Mouse (Mus musculus) c-Kit-positive CD71-negative TER-119-negative erythroid progenitor cells, embryonic 14.5 days (primary cell): ENCODE results near the gene Cd4.

Experiments
- DNase-seq: peaks from one replicate; pipeline ENCODE4 v3.0.0-alpha.2; 2013; ENCODE audit warnings: low read depth

Gene Cd4

GRCm38 (mm10) chr6:124887986-124888385, at the start of gene Cd4:
Gene Cd4 (minus strand): TSS chr6:124888221.
- DNase-seq, result no peak

GRCm38 (mm10) chr6:124937493-124937892, 49.5 kb upstream of the Cd4 start:
- DNase-seq, result no peak

GRCm38 (mm10) chr6:124936681-124937080, 48.7 kb upstream of the Cd4 start:
- no peak for DNase-seq

GRCm38 (mm10) chr6:124934670-124935069, 46.6 kb upstream of the Cd4 start:
- DNase-seq, result no peak

DNA sequence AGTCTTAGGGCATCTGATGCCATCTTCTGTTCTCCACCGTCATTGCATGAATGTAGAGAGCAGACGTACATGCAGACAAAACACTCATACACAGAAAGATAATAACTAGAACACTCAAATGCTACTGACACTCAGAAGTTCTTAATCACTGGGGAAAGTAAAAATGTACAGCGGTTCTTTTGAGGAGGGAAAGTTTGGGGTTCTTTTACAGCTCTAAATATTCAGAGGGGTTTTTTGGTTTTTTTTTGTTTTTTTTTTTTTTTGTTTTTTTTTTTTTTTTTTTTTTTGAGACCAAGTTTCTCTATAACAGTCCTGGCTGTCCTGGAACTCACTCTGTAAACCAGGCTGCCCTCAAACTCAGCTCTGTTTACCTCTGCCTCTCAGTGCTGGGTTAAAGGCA, 45.1 kb upstream of the Cd4 start:
- no peak for DNase-seq

GRCm38 (mm10) chr6:124932314-124932695, 44.3 kb upstream of the Cd4 start:
- DNase-seq, result no peak

GRCm38 (mm10) chr6:124931525-124932313, 43.7 kb upstream of the Cd4 start:
- no peak for DNase-seq

DNA sequence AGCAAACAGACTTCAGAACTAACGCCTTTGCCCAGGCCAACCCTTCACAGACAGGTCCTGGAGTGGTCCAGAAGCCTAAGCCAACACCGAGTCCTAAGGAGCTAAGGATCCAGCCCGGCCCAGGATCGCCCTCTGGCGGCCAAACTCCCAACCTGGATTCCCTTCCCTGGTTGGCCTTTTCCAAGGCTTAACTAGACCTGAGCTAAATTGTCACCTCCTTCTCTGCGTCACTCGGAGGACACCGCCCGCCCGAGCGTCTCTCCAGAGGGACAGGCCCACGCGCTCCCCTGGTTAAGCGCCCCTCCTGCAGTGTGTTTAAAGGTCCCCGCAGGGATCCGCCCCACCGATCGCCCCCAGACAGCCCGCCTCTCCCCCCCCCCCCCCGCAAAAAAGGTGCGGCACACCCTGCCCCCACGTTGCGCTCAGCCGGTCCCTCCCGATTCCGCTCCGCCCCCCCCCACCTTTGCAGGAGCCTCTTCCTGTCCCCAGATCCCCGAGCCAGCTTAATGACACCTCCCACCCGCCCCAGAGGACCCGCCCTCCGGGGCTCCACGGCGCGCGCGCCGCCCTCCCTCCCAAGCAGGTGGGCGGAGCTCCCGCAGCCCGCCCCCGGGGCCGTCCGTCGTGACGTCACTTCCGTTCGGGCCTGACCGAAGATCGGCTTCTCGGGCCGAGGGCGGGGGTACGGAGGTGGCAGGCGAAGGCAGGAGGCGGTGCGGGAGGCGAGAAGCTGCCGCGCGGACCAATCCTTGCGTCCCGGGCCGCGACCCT, 42.9 kb upstream of the Cd4 start, which contains the start of gene Mlf2:
Mlf2 (plus strand) TSS at position 633 of the 771 bp plus-strand sequence.
- DNase-seq, result peak; percentile 96

DNA sequence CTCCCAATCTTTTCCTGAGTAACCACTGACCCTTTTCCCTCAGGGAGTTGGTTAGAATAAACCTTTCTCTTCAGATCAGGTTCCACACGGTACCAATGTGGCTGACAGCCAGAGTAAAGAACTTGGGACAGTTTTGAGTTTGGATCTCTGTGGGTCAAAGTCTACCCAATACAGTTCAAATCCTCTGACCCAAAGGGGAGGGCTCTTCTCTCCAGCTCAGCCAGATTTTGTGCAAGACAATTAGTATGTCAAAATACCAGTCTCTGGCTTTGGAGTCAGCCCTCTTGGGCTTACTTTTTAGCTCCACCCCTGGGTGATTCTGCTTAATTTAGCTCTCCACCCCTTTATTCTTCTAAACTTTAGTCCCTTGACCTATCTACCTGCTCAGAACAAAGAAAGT, 42.2 kb upstream of the Cd4 start:
- DNase-seq, result no peak

DNA sequence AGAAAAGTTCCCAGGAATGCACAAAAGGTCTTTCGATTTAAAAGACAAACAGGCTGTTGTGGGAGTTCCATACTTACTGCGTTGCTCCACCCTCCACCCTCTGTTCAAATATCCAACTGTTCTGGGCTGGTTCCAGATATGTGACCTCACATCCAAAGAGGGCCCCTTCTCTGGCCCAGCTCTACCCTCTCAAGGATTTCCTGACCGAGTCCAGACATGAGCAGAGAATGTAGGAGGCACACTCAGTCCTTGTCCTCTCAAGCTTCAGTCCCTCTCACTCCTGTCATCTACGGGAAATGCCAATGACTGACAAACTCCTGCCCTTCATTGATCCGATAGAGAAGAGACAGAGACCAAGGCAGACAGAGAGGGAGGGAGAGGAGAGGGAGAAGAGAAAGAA, 37.9 kb upstream of the Cd4 start:
- no peak for DNase-seq

DNA sequence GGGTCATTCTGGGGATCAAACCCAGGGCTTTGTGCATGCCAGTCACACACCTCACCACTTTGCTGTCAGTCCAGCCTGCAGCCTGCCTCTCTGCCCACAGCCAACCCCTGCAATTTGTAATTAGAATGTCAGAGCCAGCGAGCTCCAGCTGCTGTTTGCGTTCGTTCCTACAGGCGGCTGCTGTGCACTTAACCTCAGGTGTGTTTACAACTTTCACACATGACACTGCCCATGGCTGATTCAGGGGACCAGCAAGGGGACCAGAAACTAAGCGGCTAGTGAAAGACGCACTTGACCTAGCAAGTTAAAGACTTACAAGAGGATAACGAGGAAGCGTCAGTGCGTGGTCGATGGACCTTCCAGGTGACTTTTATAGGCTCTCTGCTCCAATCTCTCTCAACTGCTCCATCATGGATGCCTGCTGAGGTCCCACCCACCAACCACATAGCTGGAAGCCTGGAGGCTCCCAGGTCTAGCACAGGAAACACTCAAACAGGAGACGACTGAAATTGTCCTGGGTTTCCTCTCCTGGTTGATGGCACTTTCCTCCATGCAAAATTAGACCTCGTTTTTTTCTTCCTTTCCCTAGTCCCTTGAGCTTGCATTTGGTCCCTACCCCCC, 37.3 kb upstream of the Cd4 start:
- DNase-seq, result no peak

DNA sequence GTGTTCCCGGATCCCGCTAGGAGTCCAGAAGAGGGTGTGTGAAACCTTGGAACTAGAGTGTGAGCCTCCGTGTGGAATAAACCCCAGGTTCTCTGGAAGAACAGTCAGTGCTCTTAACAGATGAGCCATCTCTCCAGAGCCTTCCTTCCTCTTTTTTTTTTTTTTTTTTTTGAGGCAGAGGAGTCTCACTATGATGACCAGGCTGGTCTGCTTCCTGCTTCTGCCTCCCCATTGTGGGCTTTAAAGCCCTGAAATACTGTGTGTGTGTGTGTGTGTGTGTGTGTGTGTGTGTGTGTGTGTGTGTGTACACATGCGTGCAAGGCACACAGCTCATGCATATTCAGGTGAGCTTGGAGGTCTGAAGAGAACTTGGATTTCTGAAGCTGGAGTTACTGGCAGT, 33.5 kb upstream of the Cd4 start:
- DNase-seq, result no peak

DNA sequence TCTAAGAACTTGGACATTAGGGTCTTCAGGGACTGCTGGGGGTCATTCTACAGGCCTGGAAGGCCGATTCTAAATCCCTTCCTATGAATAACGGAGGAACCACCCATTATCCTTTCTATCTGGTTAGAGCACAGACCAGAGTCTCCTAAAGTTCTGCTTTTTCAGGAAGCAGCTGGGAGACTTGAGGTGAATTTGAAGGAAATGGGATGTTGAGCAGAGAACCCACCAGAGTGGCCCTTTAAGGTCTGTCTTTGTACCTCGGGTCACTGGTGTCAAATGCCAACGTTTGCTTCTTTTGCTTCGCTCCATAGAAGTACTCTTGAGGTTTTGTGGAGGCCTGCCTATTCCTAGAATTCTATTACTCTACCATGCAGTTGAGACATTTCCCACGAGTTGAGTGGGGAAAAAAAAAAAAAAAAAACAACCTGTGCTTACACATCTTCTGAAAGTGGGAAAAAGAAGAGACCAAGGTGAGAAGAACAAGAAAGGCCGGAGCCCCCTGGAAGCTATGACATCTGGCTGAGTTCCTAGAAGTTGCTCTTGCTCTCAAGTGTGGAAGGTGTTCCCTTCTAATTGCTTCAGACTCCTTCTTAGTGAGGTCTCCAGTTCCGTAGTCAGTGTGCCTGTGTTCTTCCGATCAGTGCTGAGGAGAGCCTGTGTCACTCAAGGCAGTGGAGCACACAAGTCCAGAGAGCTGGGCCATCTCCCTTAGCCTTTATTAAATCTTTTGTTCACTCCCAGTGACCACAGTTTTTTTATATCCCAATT, 32.5 kb upstream of the Cd4 start:
- no peak for DNase-seq

DNA sequence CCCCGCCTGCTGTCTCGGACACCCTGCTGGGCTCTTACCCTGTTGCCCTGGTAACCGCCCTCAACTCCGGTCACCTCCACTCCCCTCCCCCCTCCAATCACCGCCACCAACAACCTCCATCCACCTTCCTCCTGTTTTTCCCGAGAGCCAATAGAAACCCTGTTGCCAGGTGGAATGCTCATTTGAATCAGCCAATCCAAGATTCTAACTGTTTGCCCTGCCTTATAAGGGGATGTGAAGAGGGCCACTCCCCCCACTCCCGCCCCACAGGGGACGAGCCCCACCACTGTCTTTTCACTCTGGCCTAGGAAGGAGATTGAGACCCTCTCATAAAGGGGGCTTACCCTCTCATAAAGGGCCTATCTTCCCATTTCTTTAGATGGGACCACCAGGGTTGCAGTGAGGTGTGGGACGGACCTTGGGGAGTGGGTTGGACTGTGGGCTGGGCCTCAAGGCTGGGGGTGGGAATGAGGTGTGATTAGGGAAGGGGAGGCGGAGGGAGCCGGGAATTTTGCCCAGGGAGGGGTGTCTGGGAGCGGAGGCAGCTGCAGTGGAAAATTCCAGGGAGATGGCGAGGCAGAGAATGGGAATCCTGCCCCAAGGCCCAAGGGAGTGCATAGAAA, 31.8 kb upstream of the Cd4 start, which contains the start of gene Ptms:
Ptms (minus strand) TSS at position 409 of the 623 bp plus-strand sequence.
- no peak for DNase-seq

DNA sequence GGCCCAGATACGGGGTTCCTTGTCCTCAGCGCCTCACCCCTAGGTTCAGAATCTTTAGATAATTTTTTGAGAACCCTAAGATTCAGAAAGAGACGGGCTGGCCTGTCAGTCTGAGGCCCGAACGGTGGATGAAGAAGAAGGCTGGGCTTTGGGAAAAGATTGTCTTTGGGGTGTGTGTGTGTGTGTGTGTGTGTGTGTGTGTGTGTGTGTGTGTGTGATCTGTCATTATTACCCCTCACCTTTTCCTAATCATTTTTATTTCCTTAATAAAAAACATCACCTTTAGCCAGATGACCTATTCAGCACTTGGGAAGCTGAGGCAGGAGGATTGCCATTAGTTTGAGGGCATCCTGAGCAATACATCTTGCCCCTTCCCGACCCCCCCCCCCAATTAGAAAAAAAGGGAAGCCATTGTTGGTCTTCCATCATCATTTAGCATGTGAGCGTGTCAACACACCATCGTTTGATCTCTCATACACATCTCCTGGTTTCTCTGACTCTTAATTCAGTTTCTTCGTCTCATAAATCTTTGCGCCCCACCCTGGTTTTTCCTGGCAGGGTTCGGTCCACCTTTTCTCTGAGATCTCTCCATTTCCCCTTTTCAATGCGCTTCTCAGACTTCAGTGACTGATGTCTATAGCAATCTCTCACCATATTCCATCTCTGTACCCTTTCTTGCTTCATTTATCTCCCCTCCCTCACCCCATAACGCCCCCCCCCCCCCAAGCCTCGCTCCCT, 31.0 kb upstream of the Cd4 start:
- no peak for DNase-seq

DNA sequence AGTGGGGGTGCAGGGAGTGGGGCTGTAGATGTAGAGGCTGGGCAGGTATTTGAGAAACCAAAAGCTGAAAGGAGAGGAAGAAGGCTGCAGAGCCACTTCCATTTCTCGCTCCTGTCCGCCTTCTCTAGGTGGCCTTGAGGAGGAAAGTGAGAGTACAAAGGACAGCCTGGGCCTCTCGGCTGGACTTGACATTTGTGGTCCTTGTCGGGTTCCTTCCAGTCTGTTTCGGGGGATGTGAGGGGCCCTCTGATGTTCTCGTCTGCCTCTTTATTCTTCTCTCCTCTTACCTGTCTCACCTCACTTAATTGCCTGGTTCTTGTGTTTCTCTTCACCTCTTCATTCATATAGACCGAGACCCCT, 30.3 kb upstream of the Cd4 start:
- no peak for DNase-seq

- no peak for DNase-seq
These were observed 29.7 kb upstream of the Cd4 start for GRCm38 (mm10) chr6:124917518-124918330.

- no peak for DNase-seq
These were observed 28.9 kb upstream of the Cd4 start for GRCm38 (mm10) chr6:124916695-124917517.
